Comparison of ENCODE assay signal across 11 mouse cellular contexts in the genomic region with DNA sequence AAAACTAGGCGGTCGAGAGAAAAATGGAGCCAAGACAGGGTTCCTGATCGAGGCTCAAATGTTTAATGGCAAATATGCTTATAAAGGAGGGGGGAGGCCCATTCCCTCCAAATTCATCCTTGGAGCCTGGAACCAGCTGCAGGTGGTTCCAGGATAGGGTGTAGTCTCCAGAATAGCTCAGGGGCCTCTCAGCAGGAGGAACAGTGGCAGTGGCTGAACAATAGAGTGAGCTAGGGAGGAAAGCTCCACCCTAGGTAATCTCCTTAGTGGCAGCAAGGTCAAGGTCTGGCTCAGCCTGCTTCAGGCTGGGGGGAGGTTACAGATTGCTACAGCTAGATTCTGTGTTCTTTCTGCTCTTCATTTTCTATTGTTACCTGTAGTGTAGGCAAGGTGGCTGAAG. TPM values are rescaled to one million over a fixed set of nuclear protein-coding genes. Genes with fewer than 3 reads are reported as not detected.
A peak's percentile ranks its signal among the peaks of the same experiment; 100 is the strongest.
DNase-seq lines count a peak whose midpoint lies in the region; TF ChIP-seq lines count a peak whose summit lies in the region.
"Not testable (repeated sequence)": the region's sequence is repeated elsewhere in the genome, so short reads cannot be mapped to it uniquely, and the experiment has no call there.
"Had no signal": no experiment of that assay in that cellular context is flagged by ENCODE, and none has a peak within 500 bp of the region (broad histone marks: within the 10 kb centered on the region; RNA-seq: fewer than 3 reads in every experiment).

No protein-coding gene starts in this region.

- not testable (repeated sequence) for TF ChIP-seq POLR2A in ES-Bruce4 (IDR thresholded peaks at IDR 0.05; ENCODE audit: insufficient read depth, low read length)

- peak; percentile 88 for TF ChIP-seq EP300 in ES-Bruce4 (IDR thresholded peaks at IDR 0.05; ENCODE audit: insufficient read depth, low read depth, low read length)

- H3K36me3 ChIP-seq in ES-Bruce4 (ENCODE audit: control insufficient read depth, insufficient read depth, low read length, poor library complexity, severe bottlenecking): not testable (repeated sequence)

- not testable (repeated sequence) for H3K9ac ChIP-seq in ES-Bruce4 (ENCODE audit: low read depth, poor library complexity, severe bottlenecking)

- not testable (repeated sequence) for H3K4me1 ChIP-seq in ES-Bruce4 (ENCODE audit: control insufficient read depth, insufficient read depth, low read length)

- DNase-seq in ES-CJ7 (ENCODE audit: low read depth, low spot score) (peak; percentile 81), R1 (ENCODE audit: low read depth, low spot score) (peak; percentile 94), ZHBTc4 (ENCODE audit: low read depth, low spot score) (peak; percentile 80)
- DNase-seq in retina, adult 2 months (ENCODE audit: low read depth, low spot score): peak; percentile 25

- H3K9me3 ChIP-seq in ES-Bruce4 (replicated peaks; ENCODE audit: control insufficient read depth, insufficient read depth, low read length, poor library complexity, severe bottlenecking): not testable (repeated sequence)

- peak overlapping the region; percentile 44; the same call in 1 of the 2 replicates for H3K27ac ChIP-seq in ES-Bruce4 (ENCODE audit: insufficient read depth, low read length)

- TF ChIP-seq CTCF in ES-Bruce4 (IDR thresholded peaks at IDR 0.05; ENCODE audit: low read depth, low read length): not testable (repeated sequence)

- not testable (repeated sequence) for H3K27me3 ChIP-seq in ES-Bruce4 (ENCODE audit: control insufficient read depth, insufficient read depth, low read length, poor library complexity, severe bottlenecking)

- not testable (repeated sequence) for H3K4me3 ChIP-seq in ES-Bruce4 (ENCODE audit: low read depth, low read length)

RNA-seq across cellular contexts. Expression of a gene that starts 30.1 kb away (rescaled TPM):
- 12.0 and 16.3 TPM in 2 replicates for polyA plus RNA-seq in ES-Bruce4 (2011; ENCODE audit: insufficient read depth, insufficient read length, low read depth, missing spikeins)
- polyA plus RNA-seq: adrenal gland, adult 2 months; G1E had no signal

RNA-seq across cellular contexts. Expression of a gene that starts 42.5 kb away (rescaled TPM):
- 0.59 TPM in 1 of 2 replicates, not detected in the other for polyA plus RNA-seq in ES-Bruce4 (2011; ENCODE audit: insufficient read depth, insufficient read length, low read depth, missing spikeins)
- polyA plus RNA-seq: activated CD4-positive, CD25-positive, alpha-beta regulatory T cell, adult 4 months; C2C12; CD4-positive, CD25-positive, alpha-beta regulatory T cell, adult 4 months; cerebellum, adult 2 months; G1E had no signal

RNA-seq across cellular contexts. Expression of a gene that starts 55.2 kb away (rescaled TPM):
- 30.0 and 37.1 TPM in 2 replicates for polyA plus RNA-seq in ES-Bruce4 (2011; ENCODE audit: insufficient read depth, insufficient read length, low read depth, missing spikeins)
- polyA plus RNA-seq: G1E had no signal

Comparison
In these comparisons a context has a peak if more than half of its experiments do, and no peak if none do; other contexts are left out.
1. DNase-seq: peak in every context shown above with its lines; median percentile 94 in R1; 81 in ES-CJ7; 80 in ZHBTc4; 25 in retina, adult 2 months.